Mouse (Mus musculus) lung, adult 2 months (tissue): ENCODE results near the gene Scg2. TPM values are rescaled to one million over a fixed set of nuclear protein-coding genes. Genes with fewer than 3 reads are reported as not detected.

Source experiments
- DNase-seq: peaks from one replicate; pipeline ENCODE4 v3.0.0; 2022
- H3K4me1 ChIP-seq: fragments of 200-500 bp; 2 replicates; pipeline ENCODE4 v1.6.1; 2011; ENCODE audit warnings: low read length; ENCODE audit not compliant: control insufficient read depth, insufficient read depth
- H3K4me3 ChIP-seq: fragments of 200-500 bp; replicated peaks from 2 replicates; pipeline ENCODE3; 2011; ENCODE audit warnings: low read depth, mild to moderate bottlenecking, control low read depth, low read length; ENCODE audit errors: extremely low read depth
- CTCF ChIP-seq: fragments of 200-500 bp; IDR thresholded peaks from 2 replicates; pipeline ENCODE4 v1.5.1; 2011; ENCODE audit warnings: mild to moderate bottlenecking, low read length, control low read depth; ENCODE audit not compliant: insufficient read depth
- POLR2A ChIP-seq: fragments of 200-500 bp; IDR thresholded peaks from 2 replicates; pipeline ENCODE4 v1.6.1; 2011; ENCODE audit warnings: low read depth, mild to moderate bottlenecking, control low read depth, low read length, borderline replicate concordance; ENCODE audit errors: extremely low read depth
- WGBS: fragments of 180-500 bp; shearing (Covaris S2); methylation state at CpG from one replicate; pipeline ENCODE4 v1.1.7; 2018; 5-methylcytosine and 5-hydroxymethylcytosine counted together
- polyA plus RNA-seq: library from polyadenylated mRNA; depleted of rRNA; stranded (reverse); fragments of >200 nt; gene quantifications from 2 replicates; pipeline ENCODE4 v1.2.3, GENCODE M21; 2012; rRNA removed

Gene Scg2
- polyA plus RNA-seq, 1 experiment = 0.06 TPM

DNA sequence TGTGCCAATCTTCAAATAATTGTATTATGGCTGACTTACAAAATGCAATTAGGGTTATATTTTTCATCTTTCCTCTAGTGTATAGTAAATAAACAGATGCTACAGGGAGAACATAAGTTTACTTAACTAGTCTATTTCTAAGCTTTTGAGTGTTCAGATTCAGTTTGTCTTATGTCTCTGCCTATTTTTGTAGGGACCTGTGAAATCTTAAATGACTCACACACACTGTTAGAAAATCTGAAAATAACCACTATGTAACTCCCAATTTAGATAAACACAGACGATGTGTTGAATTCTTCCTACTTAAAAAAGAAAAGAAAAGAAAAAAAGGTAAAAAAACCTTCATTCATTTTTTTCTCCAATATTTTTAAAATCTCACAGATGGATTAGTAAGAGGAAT, 2.2 kb downstream of the Scg2 start:
- 65% methylated on average over 1 of the region's 1 CpGs for whole genome bisulfite sequencing

DNA sequence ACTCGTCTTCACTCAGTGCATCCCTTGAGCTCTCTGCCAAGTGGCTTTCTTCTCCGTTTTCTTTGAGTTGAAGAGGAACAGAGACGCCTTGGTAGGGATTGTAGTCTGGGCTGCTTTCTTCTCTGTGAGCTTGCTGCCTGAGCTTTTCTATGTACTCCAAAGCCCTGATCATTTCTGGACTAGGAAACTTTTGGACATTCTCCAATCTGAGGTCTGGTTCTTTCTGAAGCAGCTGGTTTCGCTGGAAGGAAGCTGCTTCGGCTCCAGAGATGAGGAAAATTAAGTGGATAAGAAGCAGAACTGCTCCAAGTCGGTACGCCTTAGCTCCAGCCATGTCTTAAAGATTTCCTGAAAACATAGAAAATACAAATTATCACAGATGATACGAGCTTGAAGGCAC, 3.2 kb downstream of the Scg2 start:
- WGBS = 85% methylated on average over 8 of the region's 8 CpGs
- H3K4me1 ChIP-seq = no peaks in the 10 kb centered on the region
- H3K4me3 ChIP-seq = no peak overlapping the region
- DNase-seq = no peak
- TF ChIP-seq CTCF (no peak), POLR2A (no peak)

More for the DNA sequence above, 2.2 kb downstream of the Scg2 start:
- TF ChIP-seq CTCF = no peak
- TF ChIP-seq POLR2A = no peak
- Histone ChIP-seq H3K4me1 (no peaks in the 10 kb centered on the region), H3K4me3 (no peak overlapping the region)
- no peak for DNase-seq

DNA sequence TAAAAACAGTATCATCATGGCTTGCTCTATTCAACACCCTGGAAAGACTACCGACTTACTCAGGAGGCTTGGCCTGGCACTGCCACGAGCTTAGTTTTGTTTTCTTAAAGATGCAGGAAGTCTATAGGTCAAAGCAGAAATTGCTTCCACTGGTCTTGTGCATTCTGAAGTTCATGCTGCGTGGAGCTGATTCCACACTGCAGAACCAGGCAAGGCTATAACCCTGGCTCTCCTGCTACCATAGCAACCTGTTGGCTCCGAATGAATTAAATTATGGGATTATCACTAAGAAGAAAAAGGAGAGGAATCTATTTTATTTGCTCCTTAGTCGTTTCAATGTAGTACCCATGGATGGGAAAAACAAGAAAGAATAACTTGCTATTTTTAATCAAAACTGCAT, 10.9 kb downstream of the Scg2 start:
- Histone ChIP-seq H3K4me3 (no peak overlapping the region), H3K4me1 (no peaks in the 10 kb centered on the region)
- no peak for DNase-seq
- 54% methylated on average over 5 of the region's 5 CpGs for WGBS
- TF ChIP-seq POLR2A = no peak
- TF ChIP-seq CTCF = no peak

DNA sequence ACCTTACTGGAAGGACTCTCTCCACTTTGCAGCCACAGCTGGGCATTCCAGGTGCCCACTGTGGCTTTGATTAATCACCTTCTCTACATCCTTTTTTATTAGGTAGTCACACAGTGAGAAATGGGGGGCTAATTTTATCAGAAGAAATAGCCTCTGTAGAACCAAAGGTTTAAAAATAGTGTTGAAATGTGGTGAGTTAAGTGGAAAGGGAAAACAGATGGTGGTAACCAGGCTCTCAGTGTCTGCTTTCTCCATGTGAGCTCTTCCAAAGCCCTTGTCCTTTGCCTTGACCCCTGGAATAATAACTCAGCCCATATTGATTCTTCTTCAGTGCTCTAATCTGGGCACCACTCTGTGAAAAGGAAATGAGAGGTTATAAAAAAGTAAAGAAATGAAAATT, 24.4 kb downstream of the Scg2 start:
- no peak overlapping the region for H3K4me3 ChIP-seq
- no peak for TF ChIP-seq POLR2A
- TF ChIP-seq CTCF = no peak

DNA sequence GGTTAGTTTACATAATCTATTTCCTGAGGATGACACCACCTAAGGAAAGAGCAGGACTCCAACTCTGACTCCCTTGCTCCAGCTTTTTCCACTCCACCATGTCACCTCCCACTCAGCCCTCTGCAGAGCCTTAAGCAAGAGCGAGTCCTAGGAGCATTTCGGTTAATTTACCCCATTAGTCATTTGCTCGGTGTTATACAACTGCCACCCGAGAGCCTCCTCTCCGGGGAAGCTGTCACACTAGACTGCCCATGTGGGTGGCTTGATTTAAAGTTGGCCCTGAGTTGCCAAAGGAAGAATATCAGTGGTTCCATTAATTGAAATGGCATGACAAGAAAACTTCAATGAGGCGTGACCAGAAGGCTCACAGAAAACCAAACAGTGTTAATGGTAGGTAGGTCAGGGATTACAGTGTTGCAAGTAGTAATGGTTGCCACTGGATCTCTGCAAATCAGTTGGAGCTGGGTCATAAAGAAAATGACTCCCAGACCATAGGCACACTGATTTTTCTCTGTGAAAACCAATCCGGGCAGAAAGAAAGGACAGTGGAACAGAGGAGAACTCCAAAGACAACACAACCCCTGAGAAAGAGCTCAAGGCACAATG, 33.5 kb downstream of the Scg2 start:
- no peaks in the 10 kb centered on the region for H3K4me1 ChIP-seq
- H3K4me3 ChIP-seq = no peak overlapping the region
- WGBS = 73% methylated on average over 7 of the region's 7 CpGs
- no peak for TF ChIP-seq POLR2A
- TF ChIP-seq CTCF = no peak
- DNase-seq = no peak

More for the DNA sequence above, 24.4 kb downstream of the Scg2 start:
- no peak for DNase-seq
- no peaks in the 10 kb centered on the region for H3K4me1 ChIP-seq

DNA sequence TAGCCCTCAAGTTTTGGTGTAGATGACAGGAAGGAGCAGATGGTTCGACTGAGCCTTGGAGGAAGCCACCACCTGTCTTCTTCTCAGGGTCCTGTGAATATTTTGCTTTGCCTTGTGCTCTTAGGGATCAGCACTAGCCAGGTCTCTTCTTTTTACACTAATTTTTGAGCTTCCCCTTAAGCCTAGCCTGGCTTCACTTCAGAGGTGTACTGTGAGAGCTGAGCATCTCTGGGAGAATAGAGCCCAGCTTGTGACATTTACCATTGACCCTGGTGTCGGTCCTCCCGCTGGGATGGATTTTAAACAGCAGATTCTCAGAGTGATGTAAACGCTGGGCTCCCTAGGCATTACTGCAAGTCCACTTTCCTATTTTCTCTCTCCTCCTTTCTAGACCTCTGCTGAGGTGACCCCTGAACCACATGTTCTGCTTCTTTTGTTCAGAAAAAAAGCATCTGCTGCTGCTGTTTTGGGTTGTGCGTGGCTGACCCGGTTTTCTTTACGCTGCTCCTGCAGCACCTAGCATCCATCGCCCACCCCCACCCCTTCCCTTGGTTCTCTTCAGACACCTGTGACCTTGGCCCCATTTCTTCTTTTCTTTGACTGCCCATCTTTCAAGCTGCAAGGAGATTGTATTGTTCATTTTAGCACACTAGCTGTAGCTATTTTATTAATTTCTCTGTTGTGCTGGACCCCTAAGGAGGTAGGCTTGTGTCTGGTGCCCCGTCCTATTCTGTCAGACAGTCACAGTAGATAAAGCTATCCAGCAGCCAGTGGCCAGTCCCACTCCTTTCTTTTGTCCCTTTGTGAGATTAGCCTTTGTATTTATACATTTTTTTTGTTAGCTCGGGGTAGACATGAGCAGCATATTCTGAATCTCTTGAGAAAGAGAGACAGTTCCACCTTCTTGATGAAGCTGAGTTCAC, 38.6 kb downstream of the Scg2 start:
- no peak for TF ChIP-seq CTCF
- Histone ChIP-seq H3K4me1 (no peaks in the 10 kb centered on the region), H3K4me3 (no peak overlapping the region)
- DNase-seq = no peak
- WGBS = 62% methylated on average over 10 of the region's 10 CpGs

DNA sequence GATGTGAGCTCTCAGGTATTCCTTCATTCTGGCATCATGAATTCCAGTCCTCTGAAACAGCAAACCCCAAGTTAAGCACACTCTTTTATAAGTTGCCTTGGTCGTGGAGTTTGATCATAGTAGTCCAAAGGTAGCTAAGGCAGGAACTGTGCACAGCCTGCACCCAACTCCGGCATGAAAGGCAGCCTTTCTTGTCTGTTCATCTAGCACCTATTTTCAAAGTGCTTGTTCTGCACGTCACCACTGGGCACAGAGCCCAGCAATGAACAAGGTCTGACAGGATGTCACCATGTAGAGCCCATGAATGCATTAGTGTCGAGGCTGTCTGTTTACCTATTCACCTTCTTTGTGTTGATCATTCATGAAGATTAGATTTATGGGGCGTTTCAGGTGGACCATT, 39.6 kb downstream of the Scg2 start:
- H3K4me1 ChIP-seq = no peaks in the 10 kb centered on the region
- WGBS = 50% methylated on average over 5 of the region's 5 CpGs
- DNase-seq = no peak
- TF ChIP-seq POLR2A = no peak
- no peak for TF ChIP-seq CTCF
- no peak overlapping the region for H3K4me3 ChIP-seq

Other genes starting within 250 kb of the Scg2 start
- gene Ap1s3, start 231.9 kb upstream of the Scg2 start, polyA plus RNA-seq = 36.1 and 40.0 TPM in 2 replicates